Mouse (Mus musculus) heart, adult 8-10 months (tissue): ENCODE measurements around the gene Gtf2a1l. TPM values are rescaled to one million over a fixed set of nuclear protein-coding genes. Genes with fewer than 3 reads are reported as not detected.

Experiments
- DNase-seq: peaks from one replicate; pipeline ENCODE4 v3.0.0; 2022; ENCODE audit warnings: low spot score
- total RNA-seq, 4 experiments: library from RNA; stranded (reverse); gene quantifications; 2 replicates each; pipeline ENCODE4 v1.2.4; 2022

The Gtf2a1l gene
- not detected for total RNA-seq

- no peak for DNase-seq
Measured at GRCm38 (mm10) chr17:88668452-88668851, at the start of gene Gtf2a1l. Gene Gtf2a1l, plus strand, starts transcription at chr17:88668660.

GRCm38 (mm10) chr17:88620935-88621334 lies 47.5 kb upstream of the Gtf2a1l start:
- no peak for DNase-seq

GRCm38 (mm10) chr17:88621374-88621773 lies 47.1 kb upstream of the Gtf2a1l start:
- no peak for DNase-seq

- DNase-seq, result no peak
Measured at GRCm38 (mm10) chr17:88622711-88623110, 45.7 kb upstream of the Gtf2a1l start.

GRCm38 (mm10) chr17:88624386-88624785 lies 44.1 kb upstream of the Gtf2a1l start:
- DNase-seq, result no peak

- DNase-seq, result no peak
Measured at GRCm38 (mm10) chr17:88625350-88625749, 43.1 kb upstream of the Gtf2a1l start.

GRCm38 (mm10) chr17:88625931-88626330 lies 42.5 kb upstream of the Gtf2a1l start:
- DNase-seq, result peak; percentile 24

GRCm38 (mm10) chr17:88626347-88626811 lies 42.1 kb upstream of the Gtf2a1l start:
- no peak for DNase-seq

- peak; percentile 36 for DNase-seq
Measured at GRCm38 (mm10) chr17:88627150-88627549, 41.3 kb upstream of the Gtf2a1l start.

GRCm38 (mm10) chr17:88628676-88629380 lies 39.6 kb upstream of the Gtf2a1l start:
- DNase-seq, result peak; percentile 89

GRCm38 (mm10) chr17:88629381-88629759 lies 39.1 kb upstream of the Gtf2a1l start:
- peak; percentile 49 for DNase-seq

GRCm38 (mm10) chr17:88629931-88630553 lies 38.4 kb upstream of the Gtf2a1l start:
- DNase-seq, result peak; percentile 68

- DNase-seq, result no peak
Measured at GRCm38 (mm10) chr17:88630554-88630948, 37.9 kb upstream of the Gtf2a1l start.

GRCm38 (mm10) chr17:88632631-88633030 lies 35.8 kb upstream of the Gtf2a1l start:
- DNase-seq, result no peak

- no peak for DNase-seq
Measured at GRCm38 (mm10) chr17:88636076-88636475, 32.4 kb upstream of the Gtf2a1l start.

- DNase-seq, result no peak
Measured at GRCm38 (mm10) chr17:88636587-88636986, 31.9 kb upstream of the Gtf2a1l start.

- peak; percentile 72 for DNase-seq
Measured at GRCm38 (mm10) chr17:88641012-88641411, 27.4 kb upstream of the Gtf2a1l start.

- DNase-seq, result no peak
Measured at GRCm38 (mm10) chr17:88641836-88642235, 26.6 kb upstream of the Gtf2a1l start.

- DNase-seq, result no peak
Measured at GRCm38 (mm10) chr17:88644876-88645275, 23.6 kb upstream of the Gtf2a1l start.

GRCm38 (mm10) chr17:88645299-88645698 lies 23.2 kb upstream of the Gtf2a1l start:
- no peak for DNase-seq

- DNase-seq, result no peak
Measured at GRCm38 (mm10) chr17:88647149-88647548, 21.3 kb upstream of the Gtf2a1l start.

GRCm38 (mm10) chr17:88652010-88652409 lies 16.4 kb upstream of the Gtf2a1l start:
- peak; percentile 36 for DNase-seq

- peak; percentile 58 for DNase-seq
Measured at GRCm38 (mm10) chr17:88652702-88653374, 15.6 kb upstream of the Gtf2a1l start.
